Mouse (Mus musculus) megakaryocyte, embryonic 14.5 days (primary cell): ENCODE measurements around the gene Ttc39a. TPM values are rescaled to one million over a fixed set of nuclear protein-coding genes. Genes with fewer than 3 reads are reported as not detected.

ENCODE experiments used
- H3K27me3 ChIP-seq: replicated peaks from 2 replicates; pipeline ENCODE3; 2012; ENCODE audit warnings: inconsistent platforms
- H3K36me3 ChIP-seq: replicated peaks from 2 replicates; pipeline ENCODE3; 2012; ENCODE audit warnings: low read length, inconsistent platforms, mixed read lengths
- H3K4me1 ChIP-seq: 2 replicates; pipeline ENCODE4 v1.6.1; 2012; ENCODE audit warnings: inconsistent platforms
- H3K4me3 ChIP-seq: replicated peaks from 2 replicates; pipeline ENCODE3; 2012; ENCODE audit warnings: moderate library complexity, mild to moderate bottlenecking, inconsistent platforms
- H3K9me3 ChIP-seq: 2 replicates; pipeline ENCODE4 v1.6.1; 2012; ENCODE audit warnings: inconsistent platforms
- FLI1 ChIP-seq: IDR thresholded peaks from 2 replicates; pipeline ENCODE4 v1.6.1; 2012; ENCODE audit warnings: low read length, inconsistent platforms, mixed read lengths
- GATA1 ChIP-seq: IDR thresholded peaks from 3 replicates; pipeline ENCODE4 v1.6.1; 2012; ENCODE audit warnings: mixed read lengths, low read length, inconsistent platforms, borderline replicate concordance
- polyA plus RNA-seq: library from polyadenylated mRNA; stranded (reverse); fragments of >175 nt; gene quantifications from 2 replicates; pipeline ENCODE4 v1.2.3, GENCODE M21; 2012; ENCODE audit warnings: low replicate concordance; ENCODE audit not compliant: insufficient read depth

Gene Ttc39a
- polyA plus RNA-seq, 1 experiment: 0.27 TPM

GRCm38 (mm10) chr4:109445956-109446355 lies 39.5 kb downstream of the Ttc39a start:
- no peak overlapping the region for H3K4me3 ChIP-seq

GRCm38 (mm10) chr4:109448531-109448930 lies 42.1 kb downstream of the Ttc39a start:
- no peaks in the 10 kb centered on the region for H3K27me3 ChIP-seq
- peaks cover 72% of the 10 kb centered on the region for H3K4me1 ChIP-seq
- peaks cover 97% of the 10 kb centered on the region for H3K36me3 ChIP-seq
- no peak overlapping the region for H3K4me3 ChIP-seq
- TF ChIP-seq GATA1 (no peak), FLI1 (no peak)
- no peaks in the 10 kb centered on the region for H3K9me3 ChIP-seq

More at GRCm38 (mm10) chr4:109445956-109446355, 39.5 kb downstream of the Ttc39a start:
- TF ChIP-seq FLI1 (no peak), GATA1 (no peak)
- no peaks in the 10 kb centered on the region for H3K9me3 ChIP-seq
- H3K4me1 ChIP-seq: peaks cover 92% of the 10 kb centered on the region
- H3K27me3 ChIP-seq: no peaks in the 10 kb centered on the region
- peaks cover 98% of the 10 kb centered on the region for H3K36me3 ChIP-seq

GRCm38 (mm10) chr4:109456821-109457220 lies 50.4 kb downstream of the Ttc39a start:
- no peak overlapping the region for H3K4me3 ChIP-seq
- H3K36me3 ChIP-seq: peaks cover 69% of the 10 kb centered on the region
- H3K4me1 ChIP-seq: peaks cover 49% of the 10 kb centered on the region
- H3K27me3 ChIP-seq: no peaks in the 10 kb centered on the region
- TF ChIP-seq FLI1 (no peak), GATA1 (no peak)
- H3K9me3 ChIP-seq: no peaks in the 10 kb centered on the region

- no peaks in the 10 kb centered on the region for H3K9me3 ChIP-seq
- H3K4me1 ChIP-seq: peaks cover 76% of the 10 kb centered on the region
These were observed 54.2 kb downstream of the Ttc39a start for GRCm38 (mm10) chr4:109460421-109461179.

GRCm38 (mm10) chr4:109463892-109464291 lies 57.5 kb downstream of the Ttc39a start:
- TF ChIP-seq GATA1 (no peak), FLI1 (no peak)
- no peaks in the 10 kb centered on the region for H3K27me3 ChIP-seq
- no peak overlapping the region for H3K4me3 ChIP-seq
- no peaks in the 10 kb centered on the region for H3K9me3 ChIP-seq
- H3K36me3 ChIP-seq: peaks cover 35% of the 10 kb centered on the region
- H3K4me1 ChIP-seq: peaks cover 83% of the 10 kb centered on the region

More at GRCm38 (mm10) chr4:109460421-109461179, 54.2 kb downstream of the Ttc39a start:
- Histone ChIP-seq H3K4me3 (no peak overlapping the region), H3K36me3 (peaks cover 42% of the 10 kb centered on the region), H3K27me3 (no peaks in the 10 kb centered on the region)
- no peak for TF ChIP-seq GATA1
- TF ChIP-seq FLI1: no peak

- TF ChIP-seq FLI1 (no peak), GATA1 (no peak)
- no peaks in the 10 kb centered on the region for H3K9me3 ChIP-seq
- H3K4me3 ChIP-seq: no peak overlapping the region
- H3K36me3 ChIP-seq: peaks cover 52% of the 10 kb centered on the region
- H3K4me1 ChIP-seq: peaks cover 84% of the 10 kb centered on the region
- H3K27me3 ChIP-seq: no peaks in the 10 kb centered on the region
These were observed 61.3 kb downstream of the Ttc39a start for GRCm38 (mm10) chr4:109467687-109468086.

- Histone ChIP-seq H3K9me3 (no peaks in the 10 kb centered on the region), H3K27me3 (no peaks in the 10 kb centered on the region), H3K4me3 (no peak overlapping the region), H3K4me1 (peaks cover 66% of the 10 kb centered on the region), H3K36me3 (peaks cover 45% of the 10 kb centered on the region)
- TF ChIP-seq FLI1 (no peak), GATA1 (no peak)
These were observed 65.2 kb downstream of the Ttc39a start for GRCm38 (mm10) chr4:109471606-109472005.

- H3K27me3 ChIP-seq: no peaks in the 10 kb centered on the region
- H3K36me3 ChIP-seq: peaks cover 41% of the 10 kb centered on the region
- peaks cover 65% of the 10 kb centered on the region for H3K4me1 ChIP-seq
- H3K9me3 ChIP-seq: no peaks in the 10 kb centered on the region
- no peak for TF ChIP-seq FLI1
- TF ChIP-seq GATA1: no peak
- peak overlapping the region; percentile 77 for H3K4me3 ChIP-seq
These were observed 66.1 kb downstream of the Ttc39a start for GRCm38 (mm10) chr4:109472566-109472965.

GRCm38 (mm10) chr4:109475078-109475477 lies 68.7 kb downstream of the Ttc39a start:
- no peak for TF ChIP-seq GATA1
- TF ChIP-seq FLI1: no peak
- Histone ChIP-seq H3K4me3 (peak overlapping the region; percentile 97), H3K4me1 (peaks cover 53% of the 10 kb centered on the region), H3K9me3 (no peaks in the 10 kb centered on the region), H3K36me3 (peaks cover 30% of the 10 kb centered on the region), H3K27me3 (no peaks in the 10 kb centered on the region)
